Mouse (Mus musculus) embryonic stem cell, embryonic (primary cell): ENCODE results near the gene Retreg3.

Source experiments
- CTCF ChIA-PET, 4 experiments: fragments of 300-600 bp in 2 of 4; fragments of 350-600 bp in 2 of 4; sonication (Branson Sonifier 250); formaldehyde crosslinking; loops; one replicate each; lab custom pipeline; 2022; ENCODE audit warnings: inconsistent platforms in 2 of 4; lab: Charles Lee
- POLR2A ChIA-PET, 4 experiments: fragments of 300-600 bp in 2 of 4; fragments of 350-600 bp in 2 of 4; sonication (Branson Sonifier 250); formaldehyde crosslinking; loops; one replicate each; lab custom pipeline; 2022; ENCODE audit warnings: antibody characterized with exemption in 4 of 4, inconsistent platforms in 1 of 4; lab: Charles Lee

Retreg3 gene

GRCm38 (mm10) chr11:101155728-101156371 is 36.2 kb upstream of the Retreg3 start, which contains the start of gene Tubg2:
Gene Tubg2 (plus strand): TSS chr11:101155907.
- POLR2A ChIA-PET: interaction anchor here in 3 of 4 experiments (0.7 to 2.9 kb wide), 12 partner anchors 8 to 36 kb away, joined by 3 to 11 read pairs (median 4); partner anchors contain the start of genes Plekhh3 (in 2 of the 3), Retreg3 (in 2 of the 3), Tubg1 (in 2 of the 3) and Cntnap1 (in 1 of the 3)
- CTCF ChIA-PET: interaction anchor here (0.5 to 2.4 kb wide), 16 partner anchors 12 to 1721 kb away, joined by 3 to 10 read pairs (median 3); partner anchors contain the start of gene Rpl27 (in 1 of the 4)

DNA sequence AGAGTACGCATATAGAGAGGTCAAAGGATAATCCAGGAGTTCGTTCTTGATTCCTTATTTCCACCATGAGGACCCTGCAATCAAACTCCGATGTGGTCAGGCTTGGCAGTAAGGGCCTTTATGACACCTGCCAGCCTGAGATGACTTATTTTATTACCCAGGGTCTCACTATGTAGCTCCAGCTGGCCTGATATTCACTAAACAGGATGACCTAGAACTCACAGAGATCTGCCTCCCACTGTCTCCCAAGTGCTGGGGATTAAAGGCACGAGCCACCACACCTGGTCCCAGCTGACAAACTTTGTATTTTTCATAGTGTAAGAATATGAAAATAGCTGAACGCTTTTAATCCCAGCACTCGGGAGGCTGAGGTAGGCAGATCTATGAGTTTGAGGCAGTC is 35.5 kb upstream of the Retreg3 start:
- POLR2A ChIA-PET: interaction anchor here in 3 of 4 experiments (0.6 to 2.9 kb wide), 6 partner anchors 8 to 536 kb away, joined by 3 to 11 read pairs (median 4); partner anchors contain the start of genes Nkiras2 (in 1 of the 3) and Plekhh3 (in 1 of the 3)
- CTCF ChIA-PET: interaction anchor here (0.5 to 2.4 kb wide), 10 partner anchors 22 to 318 kb away, joined by 3 to 10 read pairs (median 3); no protein-coding TSS in a partner anchor

- CTCF ChIA-PET: interaction anchor here (0.5 to 2.2 kb wide), 4 partner anchors 9 to 318 kb away, joined by 3 to 8 read pairs (median 4); no protein-coding TSS in a partner anchor
- POLR2A ChIA-PET: interaction anchor here in 3 of 4 experiments (0.6 to 2.9 kb wide), 6 partner anchors 8 to 535 kb away, joined by 3 to 11 read pairs (median 6); partner anchors contain the start of genes Cntnap1 (in 1 of the 3), Nkiras2 (in 1 of the 3) and Plekhh3 (in 1 of the 3)
Observed at GRCm38 (mm10) chr11:101154648-101155047, 35.0 kb upstream of the Retreg3 start.

GRCm38 (mm10) chr11:101152825-101153224 is 33.1 kb upstream of the Retreg3 start:
- ChIA-PET POLR2A (interaction anchor here in 2 of 4 experiments (0.6 to 2.5 kb wide), 7 partner anchors 9 to 625 kb away, joined by 3 to 10 read pairs (median 4); partner anchors contain the start of genes Acly (in 1 of the 2) and Cntnap1 (in 1 of the 2)), CTCF (interaction anchor here in 3 of 4 experiments (0.7 to 2.2 kb wide), 5 partner anchors 11 to 24 kb away, joined by 3 to 6 read pairs (median 5); no protein-coding TSS in a partner anchor)

DNA sequence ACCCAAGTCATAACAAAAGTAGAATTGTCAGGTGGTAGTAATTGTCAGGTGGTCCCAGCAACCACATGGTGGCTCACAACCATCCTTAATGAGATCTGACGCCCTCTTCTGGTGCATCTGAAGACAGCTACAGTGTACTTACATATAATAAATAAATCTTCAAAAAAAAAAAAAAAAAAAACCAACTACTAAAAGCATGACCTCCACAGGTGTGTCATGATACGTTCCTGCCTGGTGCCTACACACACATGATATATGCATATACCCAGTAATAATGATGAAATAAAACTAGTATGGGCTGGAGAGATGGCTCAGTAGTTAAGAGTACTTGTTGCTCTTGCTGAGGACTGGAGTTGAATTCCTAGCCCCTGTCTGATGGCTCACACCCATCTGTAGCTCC is 31.4 kb upstream of the Retreg3 start:
- CTCF ChIA-PET: interaction anchor here in 3 of 4 experiments (0.6 to 1.9 kb wide), 14 partner anchors 11 to 528 kb away, joined by 3 to 11 read pairs (median 4); partner anchors contain the start of genes Atp6v0a1 (in 1 of the 3), Naglu (in 1 of the 3) and Plekhh3 (in 1 of the 3)
- POLR2A ChIA-PET: interaction anchor here in 2 of 4 experiments (0.6 to 1.0 kb wide), 3 partner anchors 10 to 423 kb away, joined by 3 to 9 read pairs (median 3); no protein-coding TSS in a partner anchor

DNA sequence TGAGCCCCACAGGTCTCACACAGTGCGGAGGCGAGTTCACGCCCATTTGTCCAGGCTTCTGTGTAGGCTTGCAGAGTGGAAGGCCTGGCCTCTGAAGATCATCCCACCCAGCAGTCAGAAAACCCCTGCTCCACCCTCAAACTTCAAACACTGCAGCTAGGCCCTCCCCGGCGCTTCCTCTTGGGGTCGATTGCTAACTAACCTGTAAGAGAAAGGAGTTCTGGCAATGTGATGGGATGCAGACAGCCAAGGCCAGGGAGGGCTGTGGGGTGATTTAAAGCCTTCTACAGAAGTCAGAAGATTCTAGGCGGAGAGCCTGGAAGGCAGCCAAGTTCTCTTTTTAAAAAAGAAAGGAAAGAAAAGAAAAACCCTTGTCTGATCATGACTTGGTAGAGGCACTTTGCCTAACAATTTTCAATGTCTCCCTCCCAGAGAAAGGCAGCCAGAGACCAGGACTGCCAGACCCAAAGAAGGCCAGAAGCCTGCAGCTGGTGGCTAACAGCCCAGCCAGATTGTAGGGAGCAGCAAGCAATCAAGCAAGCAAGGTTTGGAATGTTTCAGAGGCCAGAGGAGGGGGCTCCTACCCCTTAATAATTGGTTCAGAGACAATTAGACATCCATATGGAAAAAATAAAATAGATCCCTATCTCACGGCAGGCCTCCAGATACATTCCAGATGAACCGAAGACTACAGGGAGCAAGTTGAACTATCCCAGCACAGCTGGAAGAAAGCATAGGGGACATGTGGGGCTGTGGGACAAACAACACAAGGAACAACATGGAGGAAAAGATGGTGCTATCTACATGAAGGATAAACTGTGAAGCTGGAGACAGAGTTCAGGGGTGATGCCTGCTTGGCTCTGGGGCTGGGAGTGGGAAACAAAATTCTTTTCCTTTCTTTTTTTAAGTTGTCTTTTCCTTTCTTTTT is 29.7 kb upstream of the Retreg3 start:
- ChIA-PET CTCF (interaction anchor here (0.5 to 1.6 kb wide), 5 partner anchors 14 to 437 kb away, joined by 3 to 7 read pairs (median 4); partner anchors contain the start of gene Kat2a (in 1 of the 4)), POLR2A (interaction anchor here in 3 of 4 experiments (0.9 to 1.8 kb wide), 8 partner anchors 12 to 30 kb away, joined by 3 to 7 read pairs (median 4); partner anchors contain the start of genes Retreg3 (in 1 of the 3) and Tubg1 (in 1 of the 3))

DNA sequence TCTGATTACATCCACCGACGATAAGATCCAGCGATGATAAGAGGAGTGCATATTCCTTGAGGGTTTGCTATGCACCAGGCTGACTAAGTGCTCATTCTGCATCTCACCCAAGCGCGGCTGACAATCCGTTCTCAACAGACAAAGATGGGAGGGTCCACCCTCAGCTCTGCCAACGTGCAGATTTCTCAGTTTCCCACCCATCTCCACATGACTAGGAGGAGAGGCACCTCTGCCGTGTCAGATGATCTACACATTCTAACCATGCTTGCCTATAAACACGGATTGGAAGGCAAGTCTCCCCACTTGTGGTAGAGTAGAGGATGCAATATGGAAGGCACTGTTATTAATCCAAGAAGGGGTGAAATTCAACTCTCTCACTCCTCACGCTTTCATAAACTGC is 29.1 kb upstream of the Retreg3 start:
- ChIA-PET POLR2A (interaction anchor here in 3 of 4 experiments (0.9 to 2.1 kb wide), 9 partner anchors 12 to 29 kb away, joined by 3 to 7 read pairs (median 4); partner anchors contain the start of genes Retreg3 (in 1 of the 3) and Tubg1 (in 1 of the 3)), CTCF (interaction anchor here (0.5 to 1.6 kb wide), 6 partner anchors 15 to 437 kb away, joined by 3 to 7 read pairs (median 4); partner anchors contain the start of gene Kat2a (in 1 of the 4))

GRCm38 (mm10) chr11:101146377-101146776 is 26.7 kb upstream of the Retreg3 start:
- CTCF ChIA-PET: interaction anchor here in 2 of 4 experiments (0.6 to 2.1 kb wide), 4 partner anchors 15 to 42 kb away, joined by 3 to 4 read pairs (median 4); no protein-coding TSS in a partner anchor
- POLR2A ChIA-PET: interaction anchor here (0.6 to 2.1 kb wide), 8 partner anchors 8 to 627 kb away, joined by 3 to 8 read pairs (median 4); partner anchors contain the start of genes Plekhh3 (in 1 of the 4), Retreg3 (in 1 of the 4) and Tubg1 (in 1 of the 4)

GRCm38 (mm10) chr11:101143338-101144225 is 23.9 kb upstream of the Retreg3 start:
- ChIA-PET POLR2A (interaction anchor here in 3 of 4 experiments (0.5 to 1.5 kb wide), 9 partner anchors 9 to 185 kb away, joined by 3 to 5 read pairs (median 3); partner anchors contain the start of gene Plekhh3 (in 1 of the 3)), CTCF (interaction anchor here in 3 of 4 experiments (0.6 to 1.4 kb wide), 7 partner anchors 12 to 778 kb away, joined by 3 to 5 read pairs (median 3); partner anchors contain the start of gene Psmc3ip (in 1 of the 3))

GRCm38 (mm10) chr11:101142215-101142967 is 22.7 kb upstream of the Retreg3 start:
- CTCF ChIA-PET: interaction anchor here in 1 of 4 experiments (0.5 to 3.1 kb wide), 2 partner anchors 11 to 155 kb away, joined by 3 to 10 read pairs; no protein-coding TSS in a partner anchor
- POLR2A ChIA-PET: interaction anchor here in 2 of 4 experiments (0.6 to 1.4 kb wide), 4 partner anchors 23 to 543 kb away, joined by 3 to 4 read pairs (median 4); partner anchors contain the start of genes Plekhh3 (in 1 of the 2), Retreg3 (in 1 of the 2) and Tubg1 (in 1 of the 2)

DNA sequence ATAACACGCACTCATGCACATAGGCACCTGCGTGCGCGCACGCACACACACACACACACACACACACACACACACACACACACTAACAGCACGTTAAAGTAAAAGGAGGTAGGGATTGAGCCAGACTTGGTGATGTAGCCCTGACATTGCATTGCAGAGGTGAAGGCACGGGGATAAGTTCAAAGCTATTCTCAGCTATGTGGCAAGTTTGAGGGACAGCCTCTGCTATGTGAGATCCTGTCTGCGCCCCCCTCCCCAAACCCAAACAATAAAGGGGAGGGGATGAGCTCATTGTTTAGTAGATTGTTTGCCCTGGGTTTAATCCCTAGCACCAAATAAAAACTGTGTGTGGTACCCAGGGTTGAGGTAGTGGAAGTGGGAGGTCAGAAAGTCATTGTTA is 21.4 kb upstream of the Retreg3 start:
- POLR2A ChIA-PET: interaction anchor here in 2 of 4 experiments (0.7 to 1.8 kb wide), 10 partner anchors 9 to 303 kb away, joined by 3 to 6 read pairs (median 3); partner anchors contain the start of genes Plekhh3 (in 1 of the 2), Retreg3 (in 1 of the 2) and Tubg1 (in 1 of the 2)
- CTCF ChIA-PET: interaction anchor here in 2 of 4 experiments (0.6 to 3.1 kb wide), 4 partner anchors 10 to 121 kb away, joined by 3 to 10 read pairs (median 4); no protein-coding TSS in a partner anchor

- CTCF ChIA-PET: interaction anchor here in 3 of 4 experiments (0.5 to 3.1 kb wide), 6 partner anchors 9 to 300 kb away, joined by 3 to 10 read pairs (median 4); no protein-coding TSS in a partner anchor
- POLR2A ChIA-PET: interaction anchor here in 3 of 4 experiments (0.6 to 1.8 kb wide), 9 partner anchors 9 to 304 kb away, joined by 3 to 6 read pairs (median 3); partner anchors contain the start of genes Retreg3 (in 1 of the 3) and Tubg1 (in 1 of the 3)
Observed at GRCm38 (mm10) chr11:101140164-101140819, 20.6 kb upstream of the Retreg3 start.

DNA sequence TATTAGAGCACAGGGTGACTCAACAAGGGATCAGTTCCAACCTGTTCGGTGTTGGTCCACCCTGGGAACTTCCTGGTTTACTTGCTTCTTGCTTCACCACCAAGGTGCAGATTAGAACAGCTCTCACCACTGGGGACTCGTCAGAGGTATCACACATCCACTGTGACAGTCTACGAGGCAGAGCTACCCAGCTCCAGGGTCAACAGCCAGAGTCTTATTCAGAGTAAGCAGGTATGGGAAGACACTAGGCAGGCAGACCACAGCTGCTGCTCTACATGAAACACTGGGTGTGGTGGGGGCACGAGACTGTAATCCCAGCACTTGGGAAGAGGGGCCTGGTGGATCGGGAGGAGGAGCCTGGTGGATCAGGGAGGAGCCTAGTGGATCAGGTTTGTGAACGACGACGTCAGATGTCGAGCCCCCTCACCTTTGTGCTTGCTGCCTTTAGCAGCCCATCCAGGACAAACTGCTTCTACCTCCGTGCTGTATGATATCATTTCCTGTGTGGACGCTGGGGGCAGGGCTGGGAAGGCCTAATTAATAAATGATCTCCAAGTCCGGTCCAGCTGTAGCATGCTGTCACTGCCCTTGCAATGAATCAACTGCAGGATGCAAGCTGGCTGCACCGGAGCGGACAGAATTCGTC is 19.0 kb upstream of the Retreg3 start:
- ChIA-PET CTCF (interaction anchor here (0.6 to 1.7 kb wide), 8 partner anchors 11 to 80 kb away, joined by 3 to 8 read pairs (median 3); partner anchors contain the start of genes Naglu (in 1 of the 4) and Plekhh3 (in 1 of the 4)), POLR2A (interaction anchor here in 3 of 4 experiments (0.7 to 3.6 kb wide), 8 partner anchors 19 to 327 kb away, joined by 3 to 12 read pairs (median 4); partner anchors contain the start of genes Plekhh3 (in 2 of the 3), Cntnap1 (in 1 of the 3), Retreg3 (in 1 of the 3) and Rnd2 (in 1 of the 3))
